Mouse (Mus musculus) thymus, adult 2 months (tissue): ENCODE measurements around the gene Pla2g3.

Experiments used
- CTCF ChIP-seq: fragments of 200-500 bp; IDR thresholded peaks from 2 replicates; pipeline ENCODE4 v1.5.1; 2012; ENCODE audit warnings: mild to moderate bottlenecking, control low read depth, low read length, moderate library complexity, borderline replicate concordance; ENCODE audit not compliant: control insufficient read depth, poor library complexity, insufficient read depth; ENCODE audit errors: extremely low read depth
- POLR2A ChIP-seq: fragments of 200-500 bp; IDR thresholded peaks from 2 replicates; pipeline ENCODE4 v1.6.1; 2012; ENCODE audit warnings: mild to moderate bottlenecking, low read length, control low read depth, moderate library complexity; ENCODE audit not compliant: control insufficient read depth, poor library complexity, insufficient read depth; ENCODE audit errors: extremely low read depth

- no peak for TF ChIP-seq POLR2A
- TF ChIP-seq CTCF, result no peak
Observed at GRCm38 (mm10) chr11:3516859-3517845, 29.1 kb downstream of the Pla2g3 start.
